Mouse (Mus musculus): ENCODE measurements around the gene Rtf2. TPM values are rescaled to one million over a fixed set of nuclear protein-coding genes. Genes with fewer than 3 reads are reported as not detected.

The Rtf2 gene
- total and polyA plus RNA-seq, 3 experiments: 26.2 to 135 (median 58.2) TPM

DNA sequence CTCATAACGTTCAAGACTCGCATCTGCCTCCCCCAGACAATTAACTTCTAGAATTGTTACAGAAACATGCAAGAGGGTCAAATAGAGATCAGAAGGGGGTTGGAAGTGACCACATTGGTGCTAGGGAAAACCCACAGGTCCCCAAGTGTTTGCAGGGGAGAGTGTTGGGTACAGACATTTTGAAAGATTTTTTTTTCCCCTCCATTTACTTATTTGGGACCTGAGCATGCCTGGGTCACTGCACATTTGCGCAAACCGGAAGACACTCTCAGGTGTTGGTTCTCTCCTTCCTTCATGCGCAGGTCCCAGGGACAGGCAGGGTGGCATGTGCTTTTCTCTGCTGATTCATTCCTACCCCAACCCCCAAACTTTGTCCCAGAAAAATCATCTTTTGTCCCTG lies 23.5 kb upstream of the Rtf2 start:
- Histone ChIP-seq H3K4me3 (ENCODE audit: low read depth, low read length) (no peak overlapping the region), H3K36me3 (replicated peaks) (no peaks in the 10 kb centered on the region), H3K4me1 (ENCODE audit: insufficient read depth, low read depth, low read length) (no peaks in the 10 kb centered on the region), H3K9me3 (replicated peaks) (no peaks in the 10 kb centered on the region), H3K27me3 (ENCODE audit: insufficient read depth, low read length) (peaks cover 2% of the 10 kb centered on the region; the same call in 1 of the 2 replicates)
- TF ChIP-seq TAL1 (conservative IDR thresholded peaks at IDR 0.05; ENCODE audit: low read depth, low read length): no peak
- no peak for TF ChIP-seq POLR2AphosphoS5 (IDR thresholded peaks at IDR 0.05; ENCODE audit: insufficient replicate concordance, low read depth, low read length)
- no peak for TF ChIP-seq CTCF (IDR thresholded peaks at IDR 0.05; ENCODE audit: low read depth, low read length)
- no peak for TF ChIP-seq GATA1 (IDR thresholded peaks at IDR 0.05; ENCODE audit: borderline replicate concordance, low read length)
- no peak for TF ChIP-seq GATA2 (IDR thresholded peaks at IDR 0.05; ENCODE audit: borderline replicate concordance, low read depth, low read length)
- ATAC-seq (ENCODE audit: extremely low read depth, insufficient number of reproducible peaks, low FRiP score, poor library complexity, severe bottlenecking) (no peak), DNase-seq (ENCODE audit: low spot score) (no peak)

DNA sequence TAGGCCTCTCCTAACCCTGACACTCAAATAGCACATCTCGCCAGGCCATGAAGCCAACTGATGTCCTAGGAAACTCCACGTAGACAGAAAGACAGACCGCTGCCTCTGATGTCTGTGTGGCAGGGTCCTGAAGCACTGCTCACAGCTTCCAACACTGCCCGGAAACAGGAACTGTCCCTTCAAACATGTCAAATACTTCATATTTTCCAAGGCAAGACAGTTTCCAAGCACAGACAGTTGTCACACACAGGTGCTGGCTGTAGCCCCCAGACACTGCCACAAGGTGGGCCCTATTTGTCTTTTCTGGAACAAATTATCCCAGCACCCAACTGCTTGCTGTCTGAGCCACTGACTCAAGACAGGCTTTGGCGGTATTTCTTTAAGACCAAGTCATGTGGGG lies 22.1 kb upstream of the Rtf2 start:
- Histone ChIP-seq H3K4me3 (ENCODE audit: low read depth, low read length) (no peak overlapping the region), H3K36me3 (replicated peaks) (no peaks in the 10 kb centered on the region), H3K4me1 (ENCODE audit: insufficient read depth, low read depth, low read length) (no peaks in the 10 kb centered on the region), H3K27me3 (ENCODE audit: insufficient read depth, low read length) (peaks cover 2% of the 10 kb centered on the region; the same call in 1 of the 2 replicates), H3K9me3 (replicated peaks) (no peaks in the 10 kb centered on the region)
- ATAC-seq (ENCODE audit: extremely low read depth, insufficient number of reproducible peaks, low FRiP score, poor library complexity, severe bottlenecking): no peak
- TF ChIP-seq POLR2AphosphoS5 (IDR thresholded peaks at IDR 0.05; ENCODE audit: insufficient replicate concordance, low read depth, low read length) (no peak), GATA2 (IDR thresholded peaks at IDR 0.05; ENCODE audit: borderline replicate concordance, low read depth, low read length) (no peak), CTCF (IDR thresholded peaks at IDR 0.05; ENCODE audit: low read depth, low read length) (no peak), TAL1 (conservative IDR thresholded peaks at IDR 0.05; ENCODE audit: low read depth, low read length) (no peak), GATA1 (IDR thresholded peaks at IDR 0.05; ENCODE audit: borderline replicate concordance, low read length) (no peak)
- no peak for DNase-seq (ENCODE audit: low spot score)

DNA sequence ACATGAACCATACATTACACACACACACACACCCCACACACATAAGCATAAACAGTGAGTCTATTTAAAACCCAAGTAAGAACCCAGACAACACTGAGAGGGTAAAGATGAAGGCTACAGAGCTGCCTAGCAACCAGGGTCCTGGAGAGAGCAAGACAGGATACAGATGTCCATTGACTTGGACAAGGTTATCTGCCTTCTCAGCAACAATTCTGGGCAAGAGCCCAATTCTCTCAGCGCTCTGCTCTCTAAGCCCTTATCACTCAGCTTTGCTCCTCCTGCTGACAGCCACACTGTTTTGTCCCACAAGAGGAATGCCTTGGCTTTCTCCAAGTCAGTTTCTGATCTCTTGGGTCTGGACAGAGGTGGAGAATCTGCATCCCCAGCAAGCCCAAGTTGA lies 9.7 kb upstream of the Rtf2 start:
- no peak overlapping the region for H3K4me3 ChIP-seq (ENCODE audit: low read depth, low read length)
- no peaks in the 10 kb centered on the region for H3K9me3 ChIP-seq (replicated peaks)
- H3K4me1 ChIP-seq (ENCODE audit: insufficient read depth, low read depth, low read length): no peaks in the 10 kb centered on the region
- no peaks in the 10 kb centered on the region for H3K36me3 ChIP-seq (replicated peaks)
- TF ChIP-seq GATA2 (IDR thresholded peaks at IDR 0.05; ENCODE audit: borderline replicate concordance, low read depth, low read length): no peak
- no peak for TF ChIP-seq TAL1 (conservative IDR thresholded peaks at IDR 0.05; ENCODE audit: low read depth, low read length)
- TF ChIP-seq GATA1 (IDR thresholded peaks at IDR 0.05; ENCODE audit: borderline replicate concordance, low read length): no peak
- no peak for TF ChIP-seq POLR2AphosphoS5 (IDR thresholded peaks at IDR 0.05; ENCODE audit: insufficient replicate concordance, low read depth, low read length)
- no peak for TF ChIP-seq CTCF (IDR thresholded peaks at IDR 0.05; ENCODE audit: low read depth, low read length)
- DNase-seq (ENCODE audit: low spot score) (no peak), ATAC-seq (ENCODE audit: extremely low read depth, insufficient number of reproducible peaks, low FRiP score, poor library complexity, severe bottlenecking) (no peak)
- peaks cover 14% of the 10 kb centered on the region for H3K27me3 ChIP-seq (ENCODE audit: insufficient read depth, low read length)

DNA sequence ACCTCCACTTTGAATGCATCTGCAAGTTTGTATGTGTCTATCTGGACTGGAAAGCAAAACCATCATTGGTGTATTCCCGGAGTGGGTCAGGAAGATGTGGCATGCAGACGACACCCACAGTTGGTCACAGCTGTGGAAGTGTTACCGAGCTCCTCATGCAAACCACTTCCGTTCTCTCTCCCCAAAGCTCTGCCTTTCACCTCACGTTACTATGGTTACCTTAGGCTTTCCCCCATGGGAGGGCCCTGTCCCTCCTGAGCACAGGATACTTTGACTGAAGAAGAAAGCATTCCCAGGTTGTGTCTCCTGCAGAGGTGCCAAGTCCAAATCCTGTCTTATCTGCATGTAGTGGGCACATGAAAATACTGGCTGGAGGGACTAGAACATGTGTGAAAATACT lies 6.6 kb upstream of the Rtf2 start:
- no peak for ATAC-seq (ENCODE audit: extremely low read depth, insufficient number of reproducible peaks, low FRiP score, poor library complexity, severe bottlenecking)
- peaks cover 14% of the 10 kb centered on the region for H3K27me3 ChIP-seq (ENCODE audit: insufficient read depth, low read length)
- no peak for DNase-seq (ENCODE audit: low spot score)
- H3K9me3 ChIP-seq (replicated peaks): no peaks in the 10 kb centered on the region
- no peaks in the 10 kb centered on the region for H3K36me3 ChIP-seq (replicated peaks)
- no peaks in the 10 kb centered on the region; the same call in 1 of the 2 replicates for H3K4me1 ChIP-seq (ENCODE audit: insufficient read depth, low read depth, low read length)
- no peak overlapping the region for H3K4me3 ChIP-seq (ENCODE audit: low read depth, low read length)
- no peak for TF ChIP-seq POLR2AphosphoS5 (IDR thresholded peaks at IDR 0.05; ENCODE audit: insufficient replicate concordance, low read depth, low read length)
- TF ChIP-seq GATA2 (IDR thresholded peaks at IDR 0.05; ENCODE audit: borderline replicate concordance, low read depth, low read length): no peak
- no peak for TF ChIP-seq TAL1 (conservative IDR thresholded peaks at IDR 0.05; ENCODE audit: low read depth, low read length)
- TF ChIP-seq CTCF (IDR thresholded peaks at IDR 0.05; ENCODE audit: low read depth, low read length): no peak
- TF ChIP-seq GATA1 (IDR thresholded peaks at IDR 0.05; ENCODE audit: borderline replicate concordance, low read length): no peak

DNA sequence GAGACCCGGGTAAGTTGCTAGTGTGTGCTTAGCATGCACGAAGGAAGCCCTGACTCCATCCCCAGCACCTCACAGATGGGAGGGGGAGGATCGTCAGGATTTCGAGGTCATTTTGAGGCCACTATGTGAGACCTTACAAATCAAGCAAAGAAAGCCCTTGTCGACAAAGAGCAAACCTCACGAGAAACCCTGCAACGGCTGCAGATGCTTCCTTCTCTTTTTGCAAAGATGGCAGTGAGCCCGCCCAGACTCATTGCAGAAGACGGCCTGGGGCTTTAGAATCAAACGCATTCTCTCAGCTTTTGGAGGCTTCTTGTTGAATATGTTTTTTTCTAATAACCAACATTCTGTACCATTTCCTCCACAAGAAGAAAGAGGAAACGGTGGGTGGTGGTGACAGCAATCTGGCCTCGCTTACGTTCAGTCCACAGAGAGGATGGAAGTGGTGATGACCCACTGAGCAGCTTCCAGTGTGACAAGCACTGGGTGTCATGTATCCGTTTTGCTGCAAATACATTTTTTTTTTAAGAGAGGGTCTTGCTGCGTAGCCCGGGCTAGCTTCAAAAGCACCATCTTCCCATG lies 2.9 kb upstream of the Rtf2 start:
- Histone ChIP-seq H3K4me1 (ENCODE audit: insufficient read depth, low read depth, low read length) (peaks cover 20% of the 10 kb centered on the region), H3K4me3 (ENCODE audit: low read depth, low read length) (no peak overlapping the region)

DNA sequence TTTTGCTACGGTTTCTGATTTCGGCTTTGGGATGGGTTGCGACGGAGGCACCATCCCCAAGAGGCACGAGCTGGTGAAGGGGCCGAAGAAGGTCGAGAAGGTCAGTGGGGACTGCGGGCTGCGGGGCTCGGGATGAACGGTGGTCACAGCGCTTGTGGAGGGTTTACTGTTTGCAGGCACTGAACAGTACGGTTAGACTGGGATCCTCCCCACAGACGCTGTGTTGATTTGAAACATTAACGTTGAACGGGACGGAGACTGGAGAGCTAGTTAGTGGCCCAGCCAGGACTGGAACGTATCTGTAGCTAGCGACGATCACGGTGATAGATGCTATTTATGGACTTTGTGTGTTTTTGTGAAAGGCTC lies 267 bp downstream of the Rtf2 start:
- Histone ChIP-seq H3K4me3 (ENCODE audit: low read depth, low read length) (peak overlapping the region; percentile 82), H3K9me3 (replicated peaks) (no peaks in the 10 kb centered on the region), H3K36me3 (replicated peaks) (peaks cover 40% of the 10 kb centered on the region), H3K27me3 (ENCODE audit: insufficient read depth, low read length) (no peaks in the 10 kb centered on the region), H3K4me1 (ENCODE audit: insufficient read depth, low read depth, low read length) (peaks cover 22% of the 10 kb centered on the region)
- DNase-seq (ENCODE audit: low spot score) (no peak), ATAC-seq (ENCODE audit: extremely low read depth, insufficient number of reproducible peaks, low FRiP score, poor library complexity, severe bottlenecking) (no peak)
- TF ChIP-seq TAL1 (conservative IDR thresholded peaks at IDR 0.05; ENCODE audit: low read depth, low read length) (no peak), GATA1 (IDR thresholded peaks at IDR 0.05; ENCODE audit: borderline replicate concordance, low read length) (no peak), CTCF (IDR thresholded peaks at IDR 0.05; ENCODE audit: low read depth, low read length) (no peak)

More for the DNA sequence above, 2.9 kb upstream of the Rtf2 start:
- peaks cover 11% of the 10 kb centered on the region for H3K36me3 ChIP-seq (replicated peaks)
- no peak for DNase-seq (ENCODE audit: low spot score)
- no peaks in the 10 kb centered on the region for H3K9me3 ChIP-seq (replicated peaks)
- peaks cover 2% of the 10 kb centered on the region; the same call in 1 of the 2 replicates for H3K27me3 ChIP-seq (ENCODE audit: insufficient read depth, low read length)
- TF ChIP-seq GATA1 (IDR thresholded peaks at IDR 0.05; ENCODE audit: borderline replicate concordance, low read length): no peak
- ATAC-seq (ENCODE audit: extremely low read depth, insufficient number of reproducible peaks, low FRiP score, poor library complexity, severe bottlenecking): no peak

DNA sequence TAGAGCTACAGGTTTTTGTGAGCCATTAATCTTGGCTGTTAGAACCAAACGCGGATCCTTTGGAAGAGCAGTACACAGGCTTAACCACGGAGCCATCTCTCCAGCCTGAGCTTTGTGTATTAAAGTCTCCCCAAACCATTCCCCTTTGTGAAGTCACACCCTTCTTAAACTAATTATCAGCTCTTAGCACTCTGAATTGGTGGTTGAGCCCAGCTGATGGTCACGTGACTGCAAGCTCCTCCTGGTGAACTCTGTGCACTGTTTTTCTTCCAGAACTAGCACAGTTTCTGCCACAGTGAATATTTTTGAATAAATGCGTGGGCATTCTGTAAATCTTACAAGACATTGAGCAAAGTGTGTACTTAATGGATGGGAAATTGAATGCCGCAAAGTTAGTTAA lies 820 bp downstream of the Rtf2 start:
- TF ChIP-seq TAL1 (conservative IDR thresholded peaks at IDR 0.05; ENCODE audit: low read depth, low read length) (no peak), POLR2AphosphoS5 (IDR thresholded peaks at IDR 0.05; ENCODE audit: insufficient replicate concordance, low read depth, low read length) (no peak), GATA2 (IDR thresholded peaks at IDR 0.05; ENCODE audit: borderline replicate concordance, low read depth, low read length) (no peak)
- peak; percentile 59 for DNase-seq (ENCODE audit: low spot score)
- peak; percentile 41; the same call in 1 of the 2 replicates for ATAC-seq (ENCODE audit: extremely low read depth, insufficient number of reproducible peaks, low FRiP score, poor library complexity, severe bottlenecking)

More for the DNA sequence above, 820 bp downstream of the Rtf2 start:
- no peaks in the 10 kb centered on the region for H3K9me3 ChIP-seq (replicated peaks)
- peak overlapping the region; percentile 82 for H3K4me3 ChIP-seq (ENCODE audit: low read depth, low read length)
- no peaks in the 10 kb centered on the region for H3K27me3 ChIP-seq (ENCODE audit: insufficient read depth, low read length)
- peaks cover 45% of the 10 kb centered on the region for H3K36me3 ChIP-seq (replicated peaks)
- H3K4me1 ChIP-seq (ENCODE audit: insufficient read depth, low read depth, low read length): peaks cover 22% of the 10 kb centered on the region
